Mouse (Mus musculus) kidney, adult 2 months (tissue): ENCODE results near the gene Stard8. TPM values are rescaled to one million over a fixed set of nuclear protein-coding genes. Genes with fewer than 3 reads are reported as not detected.
A peak's percentile ranks its signal among the peaks of the same experiment; 100 is the strongest.

Source experiments
- DNase-seq: peaks from one replicate; pipeline ENCODE4 v3.0.0; 2021
- H3K27ac ChIP-seq: fragments of 200-500 bp; 2 replicates; pipeline ENCODE4 v1.5.1; 2012; ENCODE audit warnings: low read depth, low read length, control low read depth, inconsistent platforms; ENCODE audit not compliant: insufficient read depth
- H3K27me3 ChIP-seq: fragments of 200-500 bp; replicated peaks from 2 replicates; pipeline ENCODE4 v1.6.1; 2012; ENCODE audit warnings: mild to moderate bottlenecking, moderate library complexity, low read length, inconsistent platforms; ENCODE audit not compliant: control insufficient read depth, insufficient read depth
- H3K36me3 ChIP-seq: fragments of 200-500 bp; 2 replicates; pipeline ENCODE4 v1.6.1; 2012; ENCODE audit warnings: mild to moderate bottlenecking, moderate library complexity, low read length, inconsistent platforms; ENCODE audit not compliant: control insufficient read depth, insufficient read depth
- H3K4me1 ChIP-seq: fragments of 200-500 bp; 2 replicates; pipeline ENCODE4 v1.6.1; 2011; ENCODE audit warnings: low read length; ENCODE audit not compliant: control insufficient read depth, insufficient read depth
- H3K4me3 ChIP-seq: fragments of 200-500 bp; 2 replicates; pipeline ENCODE4 v1.5.1; 2011; ENCODE audit warnings: mild to moderate bottlenecking, low read depth, low read length, control low read depth; ENCODE audit not compliant: insufficient read depth
- CTCF ChIP-seq: fragments of 200-500 bp; conservative IDR thresholded peaks from 2 replicates; pipeline ENCODE4 v1.5.1; 2011; ENCODE audit warnings: low read depth, mild to moderate bottlenecking, control low read depth, low read length, moderate library complexity, mixed read lengths; ENCODE audit not compliant: insufficient read depth, insufficient read length
- POLR2A ChIP-seq: fragments of 200-500 bp; IDR thresholded peaks from one replicate; pipeline ENCODE4 v1.6.1; 2011; ENCODE audit warnings: low read depth, low read length, control low read depth
- WGBS: fragments of 180-500 bp; shearing (Covaris S2); methylation state at CpG from one replicate; pipeline ENCODE4 v1.1.7; 2018; 5-methylcytosine and 5-hydroxymethylcytosine counted together
- polyA plus RNA-seq: library from polyadenylated mRNA; depleted of rRNA; stranded (reverse); fragments of >200 nt; gene quantifications from 2 replicates; pipeline ENCODE4 v1.2.3, GENCODE M21; 2012

Stard8 gene
- polyA plus RNA-seq, 1 experiment: 62.0 TPM

GRCm38 (mm10) chrX:99045315-99045714 is 42.3 kb downstream of the Stard8 start:
- H3K36me3 ChIP-seq: no peaks in the 10 kb centered on the region
- TF ChIP-seq CTCF: no peak
- no peak for TF ChIP-seq POLR2A
- peaks cover 20% of the 10 kb centered on the region for H3K4me1 ChIP-seq
- H3K27ac ChIP-seq: peak overlapping the region; percentile 95
- 22% methylated on average over 7 of the region's 7 CpGs for WGBS
- no peaks in the 10 kb centered on the region for H3K27me3 ChIP-seq
- peak overlapping the region; percentile 44 for H3K4me3 ChIP-seq
- DNase-seq: no peak

GRCm38 (mm10) chrX:99046360-99047055 is 43.5 kb downstream of the Stard8 start:
- DNase-seq: peak; percentile 86
- peaks cover 22% of the 10 kb centered on the region for H3K4me1 ChIP-seq
- H3K36me3 ChIP-seq: no peaks in the 10 kb centered on the region
- peak overlapping the region; percentile 23 for H3K4me3 ChIP-seq
- no peaks in the 10 kb centered on the region for H3K27me3 ChIP-seq
- WGBS: 10% methylated on average over 5 of the region's 5 CpGs
- H3K27ac ChIP-seq: peak overlapping the region; percentile 98
- TF ChIP-seq CTCF (no peak), POLR2A (no peak)

GRCm38 (mm10) chrX:99048111-99048510 is 45.1 kb downstream of the Stard8 start:
- Histone ChIP-seq H3K36me3 (no peaks in the 10 kb centered on the region), H3K4me3 (peak overlapping the region; percentile 41), H3K27ac (peak overlapping the region; percentile 98), H3K27me3 (no peaks in the 10 kb centered on the region), H3K4me1 (peaks cover 29% of the 10 kb centered on the region)
- peak; percentile 77 for DNase-seq
- WGBS: 20% methylated on average over 4 of the region's 4 CpGs
- TF ChIP-seq CTCF (no peak), POLR2A (no peak)

GRCm38 (mm10) chrX:99049247-99049646 is 46.2 kb downstream of the Stard8 start:
- no peak for TF ChIP-seq CTCF
- TF ChIP-seq POLR2A: no peak
- no peaks in the 10 kb centered on the region for H3K27me3 ChIP-seq
- H3K27ac ChIP-seq: peak overlapping the region; percentile 83

GRCm38 (mm10) chrX:99050736-99051481 is 47.9 kb downstream of the Stard8 start:
- H3K27me3 ChIP-seq: no peaks in the 10 kb centered on the region
- H3K36me3 ChIP-seq: no peaks in the 10 kb centered on the region
- peak overlapping the region; percentile 97 for H3K27ac ChIP-seq
- no peak for DNase-seq
- 58% methylated on average over 10 of the region's 10 CpGs for WGBS
- TF ChIP-seq POLR2A: no peak
- H3K4me1 ChIP-seq: peaks cover 43% of the 10 kb centered on the region
- H3K4me3 ChIP-seq: no peak overlapping the region

More at GRCm38 (mm10) chrX:99049247-99049646, 46.2 kb downstream of the Stard8 start:
- Histone ChIP-seq H3K4me3 (no peak overlapping the region), H3K4me1 (peaks cover 35% of the 10 kb centered on the region), H3K36me3 (no peaks in the 10 kb centered on the region)
- WGBS: 17% methylated on average over 5 of the region's 5 CpGs
- peak; percentile 72 for DNase-seq

- peak overlapping the region; percentile 97 for H3K27ac ChIP-seq
- no peak overlapping the region for H3K4me3 ChIP-seq
Measured at GRCm38 (mm10) chrX:99052255-99052654, 49.2 kb downstream of the Stard8 start.

GRCm38 (mm10) chrX:99054512-99054911 is 51.5 kb downstream of the Stard8 start:
- H3K27me3 ChIP-seq: no peaks in the 10 kb centered on the region
- peaks cover 39% of the 10 kb centered on the region for H3K4me1 ChIP-seq
- no peak for DNase-seq
- WGBS: 9% methylated on average over 7 of the region's 7 CpGs
- no peak overlapping the region for H3K4me3 ChIP-seq
- no peak for TF ChIP-seq POLR2A
- no peak for TF ChIP-seq CTCF
- H3K27ac ChIP-seq: peak overlapping the region; percentile 97
- no peaks in the 10 kb centered on the region for H3K36me3 ChIP-seq

More at GRCm38 (mm10) chrX:99052255-99052654, 49.2 kb downstream of the Stard8 start:
- Histone ChIP-seq H3K27me3 (no peaks in the 10 kb centered on the region), H3K4me1 (peaks cover 43% of the 10 kb centered on the region), H3K36me3 (no peaks in the 10 kb centered on the region)
- 24% methylated on average over 7 of the region's 7 CpGs for WGBS
- peak; percentile 77 for DNase-seq
- no peak for TF ChIP-seq CTCF
- no peak for TF ChIP-seq POLR2A
